Mouse (Mus musculus): ENCODE measurements around the gene Armc6. TPM values are rescaled to one million over a fixed set of nuclear protein-coding genes. Genes with fewer than 3 reads are reported as not detected.

The Armc6 gene
- total and polyA plus RNA-seq, 2 experiments from 2014 or later, result 112 to 116 TPM

DNA sequence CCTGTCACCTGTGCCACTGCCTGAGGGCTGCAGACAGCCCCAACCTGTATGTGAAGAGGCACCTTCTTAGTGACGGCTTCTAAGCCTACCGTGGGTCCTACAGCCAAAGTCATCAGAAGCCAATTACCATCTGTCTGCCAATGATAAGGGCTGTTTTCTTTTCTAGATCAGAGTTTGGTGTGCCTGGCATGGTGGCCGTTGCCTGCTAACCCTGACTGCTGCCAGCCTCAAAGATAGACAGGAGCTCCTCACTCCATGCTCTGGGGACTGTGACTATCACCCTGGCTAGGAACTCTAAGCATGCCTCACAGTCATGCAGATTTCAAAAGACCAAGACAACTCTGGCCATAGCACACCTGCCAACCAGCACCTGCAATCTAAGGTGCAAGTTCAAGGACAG is 32.8 kb downstream of the Armc6 start:
- WGBS, result 90% methylated on average over 3 of the region's 3 CpGs
- H3K4me3 ChIP-seq (ENCODE audit: low read depth, low read length), result no peak overlapping the region
- no peak for TF ChIP-seq CTCF (IDR thresholded peaks at IDR 0.05)
- no peaks in the 10 kb centered on the region for H3K36me3 ChIP-seq (ENCODE audit: insufficient read depth, low read length)
- DNase-seq (ENCODE audit: low spot score), result no peak
- no peak overlapping the region for H3K27ac ChIP-seq (ENCODE audit: low read depth, low read length)
- ATAC-seq (ENCODE audit: low FRiP score), result no peak
- H3K4me1 ChIP-seq (ENCODE audit: insufficient read depth, low read length), result peaks cover 2% of the 10 kb centered on the region; the same call in 1 of the 2 replicates
- H3K9me3 ChIP-seq (ENCODE audit: low read length), result no peaks in the 10 kb centered on the region
- no peak overlapping the region for H3K4me2 ChIP-seq (ENCODE audit: low read depth, low read length, poor library complexity, severe bottlenecking)
- H3K9ac ChIP-seq (replicated peaks; ENCODE audit: low read length, poor library complexity, severe bottlenecking), result no peak overlapping the region
- no peaks in the 10 kb centered on the region for H3K27me3 ChIP-seq (ENCODE audit: insufficient read depth, low read length)

DNA sequence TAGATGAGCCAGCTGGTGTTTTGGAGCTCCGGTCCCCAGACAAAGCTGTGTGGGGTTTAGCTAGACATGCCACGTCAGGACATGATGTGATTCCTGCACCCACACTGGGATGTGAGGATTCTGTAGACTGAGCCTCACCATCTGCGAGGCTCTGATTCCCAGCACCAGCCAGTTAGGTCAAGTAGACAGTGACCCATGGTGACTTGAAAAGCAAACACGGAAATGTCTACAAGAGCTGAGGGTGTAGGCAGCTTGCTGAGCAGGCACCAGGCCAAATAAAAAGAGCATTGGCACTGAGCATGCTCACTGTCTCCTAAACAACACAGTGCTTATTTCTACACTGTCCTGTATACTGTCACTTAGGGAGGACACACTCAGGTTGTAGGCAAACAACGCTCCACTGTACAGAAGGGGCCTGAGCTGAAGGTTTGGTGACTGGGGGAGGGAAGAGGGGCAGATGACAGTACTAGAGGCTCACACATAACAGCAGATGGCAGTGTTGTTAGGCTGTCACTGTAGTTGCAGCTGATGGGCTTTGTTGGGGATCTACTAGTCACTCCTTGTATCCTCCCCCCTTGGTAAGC is 34.1 kb downstream of the Armc6 start:
- peak; percentile 55 for DNase-seq (ENCODE audit: low spot score)

GRCm38 (mm10) chr8:70197603-70198002 is 36.7 kb downstream of the Armc6 start:
- 38% methylated on average over 7 of the region's 7 CpGs for WGBS
- H3K27ac ChIP-seq (ENCODE audit: low read depth, low read length), result no peak overlapping the region
- peaks cover 7% of the 10 kb centered on the region for H3K36me3 ChIP-seq (ENCODE audit: insufficient read depth, low read length)
- TF ChIP-seq CTCF (IDR thresholded peaks at IDR 0.05), result no peak
- no peak overlapping the region for H3K9ac ChIP-seq (replicated peaks; ENCODE audit: low read length, poor library complexity, severe bottlenecking)
- ATAC-seq (ENCODE audit: low FRiP score) (no peak), DNase-seq (ENCODE audit: low spot score) (peak; percentile 16)
- no peaks in the 10 kb centered on the region for H3K27me3 ChIP-seq (ENCODE audit: insufficient read depth, low read length)
- no peaks in the 10 kb centered on the region for H3K9me3 ChIP-seq (ENCODE audit: low read length)
- no peak overlapping the region for H3K4me2 ChIP-seq (ENCODE audit: low read depth, low read length, poor library complexity, severe bottlenecking)
- peaks cover 2% of the 10 kb centered on the region; the same call in 1 of the 2 replicates for H3K4me1 ChIP-seq (ENCODE audit: insufficient read depth, low read length)
- no peak overlapping the region for H3K4me3 ChIP-seq (ENCODE audit: low read depth, low read length)

More for the DNA sequence above, 34.1 kb downstream of the Armc6 start:
- Histone ChIP-seq H3K4me3 (ENCODE audit: low read depth, low read length) (no peak overlapping the region), H3K27ac (ENCODE audit: low read depth, low read length) (no peak overlapping the region), H3K9me3 (ENCODE audit: low read length) (no peaks in the 10 kb centered on the region), H3K4me2 (ENCODE audit: low read depth, low read length, poor library complexity, severe bottlenecking) (no peak overlapping the region), H3K27me3 (ENCODE audit: insufficient read depth, low read length) (no peaks in the 10 kb centered on the region), H3K36me3 (ENCODE audit: insufficient read depth, low read length) (no peaks in the 10 kb centered on the region), H3K4me1 (ENCODE audit: insufficient read depth, low read length) (peaks cover 2% of the 10 kb centered on the region; the same call in 1 of the 2 replicates), H3K9ac (replicated peaks; ENCODE audit: low read length, poor library complexity, severe bottlenecking) (no peak overlapping the region)
- 68% methylated on average over 5 of the region's 5 CpGs for WGBS
- TF ChIP-seq CTCF (IDR thresholded peaks at IDR 0.05), result peak; percentile 54
- 0 out of 2 replicates have a peak, but pooled peaks have one; percentile 41 for ATAC-seq (ENCODE audit: low FRiP score)

DNA sequence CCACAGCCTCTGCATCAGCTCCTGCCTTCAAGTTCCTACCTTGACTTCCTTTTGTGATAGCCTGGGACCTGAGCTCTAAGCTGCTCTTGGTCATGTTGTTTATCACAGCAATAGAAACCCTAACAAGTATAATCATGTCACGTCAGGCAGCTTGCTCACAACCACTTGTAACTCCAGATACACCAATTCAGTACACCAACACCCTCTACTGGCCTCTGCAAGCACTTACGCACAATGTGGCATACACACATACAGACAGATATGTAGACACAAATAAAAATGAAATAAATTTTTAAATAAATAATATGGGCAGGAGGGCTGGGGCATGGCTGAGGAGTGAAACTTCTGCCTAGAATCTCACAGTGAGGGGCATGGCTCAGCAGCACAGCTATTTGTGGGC is 38.5 kb downstream of the Armc6 start:
- DNase-seq (ENCODE audit: low spot score) (no peak), ATAC-seq (ENCODE audit: low FRiP score) (no peak)
- no peaks in the 10 kb centered on the region for H3K9me3 ChIP-seq (ENCODE audit: low read length)
- no peaks in the 10 kb centered on the region for H3K27me3 ChIP-seq (ENCODE audit: insufficient read depth, low read length)
- TF ChIP-seq CTCF (IDR thresholded peaks at IDR 0.05), result peak; percentile 34
- peaks cover 18% of the 10 kb centered on the region for H3K36me3 ChIP-seq (ENCODE audit: insufficient read depth, low read length)
- no peak overlapping the region for H3K4me3 ChIP-seq (ENCODE audit: low read depth, low read length)
- H3K27ac ChIP-seq (ENCODE audit: low read depth, low read length), result no peak overlapping the region
- 78% methylated on average over 2 of the region's 2 CpGs for whole genome bisulfite sequencing
- no peak overlapping the region for H3K4me2 ChIP-seq (ENCODE audit: low read depth, low read length, poor library complexity, severe bottlenecking)
- no peak overlapping the region for H3K9ac ChIP-seq (replicated peaks; ENCODE audit: low read length, poor library complexity, severe bottlenecking)
- H3K4me1 ChIP-seq (ENCODE audit: insufficient read depth, low read length), result peaks cover 2% of the 10 kb centered on the region; the same call in 1 of the 2 replicates

DNA sequence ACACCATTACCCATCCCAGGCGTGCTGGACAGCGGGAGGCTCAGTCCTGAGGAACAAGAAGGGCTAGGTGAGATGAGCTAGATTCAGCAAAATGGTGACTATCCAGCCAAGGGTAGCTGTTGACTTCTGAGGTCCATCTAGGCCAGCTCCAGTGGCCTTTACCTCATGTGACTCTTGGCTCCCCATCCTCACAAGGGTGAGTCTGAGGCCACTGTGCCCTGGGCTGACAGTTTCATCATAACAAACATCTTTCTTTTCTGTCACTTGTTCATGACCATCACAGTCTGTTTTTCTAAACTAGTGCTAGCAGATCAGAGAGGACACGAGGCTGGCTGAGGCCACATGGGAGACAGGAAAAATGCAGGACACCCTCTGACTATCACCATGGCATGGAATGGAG is 40.1 kb downstream of the Armc6 start:
- no peak overlapping the region for H3K9ac ChIP-seq (replicated peaks; ENCODE audit: low read length, poor library complexity, severe bottlenecking)
- no peak overlapping the region for H3K4me2 ChIP-seq (ENCODE audit: low read depth, low read length, poor library complexity, severe bottlenecking)
- H3K36me3 ChIP-seq (ENCODE audit: insufficient read depth, low read length), result peaks cover 32% of the 10 kb centered on the region
- peaks cover 2% of the 10 kb centered on the region; the same call in 1 of the 2 replicates for H3K4me1 ChIP-seq (ENCODE audit: insufficient read depth, low read length)
- H3K9me3 ChIP-seq (ENCODE audit: low read length), result no peaks in the 10 kb centered on the region
- DNase-seq (ENCODE audit: low spot score) (no peak), ATAC-seq (ENCODE audit: low FRiP score) (no peak)
- no peaks in the 10 kb centered on the region for H3K27me3 ChIP-seq (ENCODE audit: insufficient read depth, low read length)
- H3K27ac ChIP-seq (ENCODE audit: low read depth, low read length), result no peak overlapping the region
- H3K4me3 ChIP-seq (ENCODE audit: low read depth, low read length), result no peak overlapping the region
- WGBS, result 79% methylated on average over 3 of the region's 3 CpGs
- no peak for TF ChIP-seq CTCF (IDR thresholded peaks at IDR 0.05)

DNA sequence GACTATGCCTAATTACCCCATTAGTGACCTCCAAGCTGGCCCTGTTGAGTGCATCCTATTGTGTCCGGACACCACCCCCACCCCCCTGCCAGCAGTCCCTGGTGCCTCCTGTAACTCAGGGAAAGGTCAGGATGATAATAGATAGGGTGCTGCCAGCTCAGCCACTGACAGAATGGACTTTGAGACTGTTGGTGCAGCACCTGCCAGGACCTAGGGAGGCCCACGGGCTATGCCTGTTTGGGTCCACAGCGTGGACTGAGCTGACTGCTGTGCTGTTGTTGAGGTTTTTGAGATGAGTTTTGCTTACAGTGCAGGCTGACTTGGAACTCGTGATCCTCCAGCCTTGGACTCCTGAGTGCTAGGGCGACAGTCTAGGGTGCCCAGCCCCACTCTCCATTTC is 41.0 kb downstream of the Armc6 start:
- DNase-seq (ENCODE audit: low spot score) (no peak), ATAC-seq (ENCODE audit: low FRiP score) (no peak)
- Histone ChIP-seq H3K4me1 (ENCODE audit: insufficient read depth, low read length) (peaks cover 2% of the 10 kb centered on the region; the same call in 1 of the 2 replicates), H3K36me3 (ENCODE audit: insufficient read depth, low read length) (peaks cover 41% of the 10 kb centered on the region), H3K9ac (replicated peaks; ENCODE audit: low read length, poor library complexity, severe bottlenecking) (no peak overlapping the region), H3K27ac (ENCODE audit: low read depth, low read length) (no peak overlapping the region), H3K27me3 (ENCODE audit: insufficient read depth, low read length) (no peaks in the 10 kb centered on the region), H3K4me3 (ENCODE audit: low read depth, low read length) (no peak overlapping the region), H3K4me2 (ENCODE audit: low read depth, low read length, poor library complexity, severe bottlenecking) (no peak overlapping the region), H3K9me3 (ENCODE audit: low read length) (no peaks in the 10 kb centered on the region)
- no peak for TF ChIP-seq CTCF (IDR thresholded peaks at IDR 0.05)
- 75% methylated on average over 5 of the region's 5 CpGs for WGBS
